Mouse (Mus musculus) heart, postnatal 25 days (tissue): ENCODE results near the gene Krt222. TPM values are rescaled to one million over a fixed set of nuclear protein-coding genes. Genes with fewer than 3 reads are reported as not detected.
A peak's percentile ranks its signal among the peaks of the same experiment; 100 is the strongest.
"Not testable (repeated sequence)": the region's sequence is repeated elsewhere in the genome, so short reads cannot be mapped to it uniquely, and the experiment has no call there.

Experiments used
- DNase-seq: peaks from one replicate; pipeline ENCODE4 v3.0.0; 2022; ENCODE audit warnings: low spot score
- intact Hi-C: fragments of 180-260 bp; cut with DNase I; formaldehyde crosslinking; loops from one replicate; pipeline ENCODE4 v1.15.1; 2025
- total RNA-seq, 2 experiments: library from RNA; stranded (reverse); gene quantifications; 2 replicates each; pipeline ENCODE4 v1.2.3; 2021

Gene Krt222
- 10 to 100 TPM; 32.6 to 39.1 TPM for total RNA-seq

DNA sequence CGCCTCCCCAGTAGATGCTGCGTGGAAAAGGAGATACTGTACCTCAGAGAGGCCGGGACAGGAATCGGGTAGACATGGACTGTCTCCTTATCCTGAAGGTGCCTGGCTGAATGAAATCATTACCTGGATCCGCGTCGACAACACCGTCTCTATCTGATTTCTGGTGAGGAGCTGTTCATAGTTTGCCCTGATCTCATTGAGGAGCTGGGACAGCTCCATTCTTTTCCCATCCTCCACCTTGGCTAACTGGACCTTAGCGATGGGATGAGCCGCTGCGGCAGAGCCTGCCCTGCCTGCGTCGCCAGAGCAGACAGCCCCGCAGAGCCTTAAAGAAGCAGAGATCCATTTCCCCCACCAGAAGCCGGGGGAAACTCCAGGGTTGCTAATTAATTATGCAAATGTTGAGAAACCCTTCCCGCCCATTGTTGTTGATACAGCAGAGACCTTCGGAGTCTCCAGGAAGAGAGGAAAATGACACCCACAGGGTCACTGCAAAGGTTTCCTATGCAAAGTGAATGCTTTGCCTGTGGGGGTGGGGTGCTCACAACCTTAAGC is at the start of gene Krt222:
Gene Krt222, minus strand, starts transcription at position 266 of the 555 bp plus-strand sequence.
- intact Hi-C loops: loop anchor here (5.0 kb wide), 2 partner anchors 42 to 57 kb away; no protein-coding TSS in a partner anchor
- DNase-seq: no peak

DNA sequence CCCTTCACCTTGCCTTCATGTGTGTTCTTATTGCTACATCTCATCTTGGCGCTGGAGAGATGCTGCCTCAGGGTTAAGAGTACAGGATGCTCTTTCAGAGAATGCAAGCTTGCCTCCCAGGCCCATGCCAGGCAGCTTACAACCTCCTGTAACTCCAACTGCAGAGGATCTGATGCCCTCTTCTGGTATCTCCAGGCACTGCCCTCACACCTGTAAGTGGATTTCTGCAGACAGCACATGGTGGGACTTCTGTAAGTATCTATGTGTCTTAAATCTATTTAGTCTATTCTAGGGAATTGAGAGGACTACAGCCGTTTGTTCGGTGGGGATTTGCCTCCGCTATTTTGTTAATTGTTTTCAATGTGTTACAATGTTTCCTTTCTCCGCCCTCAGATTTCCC is 49.0 kb upstream of the Krt222 start:
- no peak for DNase-seq
- intact Hi-C loops: loop anchor here (1.0 to 5.0 kb wide), 3 partner anchors 44 to 104 kb away; no protein-coding TSS in a partner anchor

GRCm38 (mm10) chr11:99284833-99285312 is 41.0 kb upstream of the Krt222 start, which contains the start of gene Krt24:
Krt24 (minus strand) TSS chr11:99285262.
- no peak for DNase-seq
- intact Hi-C loops: no loop called here

GRCm38 (mm10) chr11:99284011-99284410 is 40.1 kb upstream of the Krt222 start:
- intact Hi-C loops: no loop called here
- DNase-seq: no peak

- intact Hi-C loops: no loop called here
- no peak for DNase-seq
Observed at GRCm38 (mm10) chr11:99283334-99283733, 39.4 kb upstream of the Krt222 start.

DNA sequence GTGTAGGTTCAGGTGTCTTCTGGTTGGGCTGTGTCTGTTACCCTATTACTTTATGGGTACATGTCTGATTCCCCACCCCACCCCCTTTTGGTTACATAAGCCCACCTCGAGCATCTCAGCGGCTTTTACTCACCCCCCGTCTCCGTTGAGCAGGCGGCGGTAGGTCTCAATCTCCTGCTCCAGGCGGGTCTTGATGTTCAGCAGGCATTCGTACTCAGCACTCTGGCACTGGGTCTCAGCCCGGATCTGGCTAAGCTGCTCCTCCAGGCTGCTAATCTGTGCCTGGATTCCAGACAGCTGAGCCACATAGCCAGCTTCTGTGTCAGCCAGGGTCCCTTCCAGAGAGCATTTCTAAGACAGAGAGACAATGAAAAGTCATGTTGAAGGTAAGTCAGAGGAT is 37.2 kb upstream of the Krt222 start:
- intact Hi-C loops: no loop called here
- no peak for DNase-seq

DNA sequence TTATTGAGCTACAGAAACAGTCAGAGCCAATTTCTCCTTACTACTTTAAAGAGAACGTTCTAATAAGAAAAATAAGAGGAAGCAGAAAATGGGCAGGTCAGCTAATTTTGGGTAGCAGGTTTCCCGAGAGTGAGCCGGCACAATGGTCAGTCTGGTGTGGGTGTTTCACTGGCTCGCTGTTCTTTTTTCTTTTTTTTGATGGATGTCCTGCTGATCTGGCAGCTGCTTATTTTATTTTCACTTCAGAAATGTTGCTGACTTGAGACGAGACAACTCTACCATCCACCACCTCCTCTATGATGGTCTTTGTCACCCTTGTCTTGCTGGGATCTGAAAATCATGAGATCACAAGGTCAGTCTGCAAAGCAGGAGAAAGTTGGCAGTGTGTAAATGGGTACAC is 36.1 kb upstream of the Krt222 start:
- DNase-seq: no peak
- intact Hi-C loops: no loop called here

- DNase-seq: no peak
- intact Hi-C loops: no loop called here
Observed at GRCm38 (mm10) chr11:99276786-99277185, 32.9 kb upstream of the Krt222 start.

- intact Hi-C loops: no loop called here
- DNase-seq: no peak
Observed at GRCm38 (mm10) chr11:99275624-99276023, 31.7 kb upstream of the Krt222 start.

GRCm38 (mm10) chr11:99272721-99273120 is 28.8 kb upstream of the Krt222 start:
- intact Hi-C loops: no loop called here

DNA sequence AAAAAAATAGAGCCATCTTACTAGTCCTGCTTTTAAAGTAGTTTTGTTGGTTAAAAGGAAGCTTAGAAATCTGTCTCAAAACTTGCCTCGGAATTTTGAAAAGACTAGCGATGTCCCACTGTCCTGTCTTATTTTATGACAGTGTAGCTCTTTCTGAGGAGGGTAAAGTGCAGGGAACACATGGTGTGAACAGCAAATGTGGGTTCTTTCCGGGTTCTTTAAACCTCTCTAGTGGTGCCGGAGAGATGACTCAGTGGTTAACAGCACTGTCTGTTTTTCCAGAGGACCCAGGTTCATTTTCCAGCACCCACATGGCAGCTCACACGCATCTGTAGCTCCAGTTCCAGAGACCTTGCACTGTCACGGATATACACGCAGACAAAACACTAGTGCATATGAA is 25.3 kb upstream of the Krt222 start:
- DNase-seq: no peak
- intact Hi-C loops: no loop called here

More at GRCm38 (mm10) chr11:99272721-99273120, 28.8 kb upstream of the Krt222 start:
- no peak for DNase-seq

DNA sequence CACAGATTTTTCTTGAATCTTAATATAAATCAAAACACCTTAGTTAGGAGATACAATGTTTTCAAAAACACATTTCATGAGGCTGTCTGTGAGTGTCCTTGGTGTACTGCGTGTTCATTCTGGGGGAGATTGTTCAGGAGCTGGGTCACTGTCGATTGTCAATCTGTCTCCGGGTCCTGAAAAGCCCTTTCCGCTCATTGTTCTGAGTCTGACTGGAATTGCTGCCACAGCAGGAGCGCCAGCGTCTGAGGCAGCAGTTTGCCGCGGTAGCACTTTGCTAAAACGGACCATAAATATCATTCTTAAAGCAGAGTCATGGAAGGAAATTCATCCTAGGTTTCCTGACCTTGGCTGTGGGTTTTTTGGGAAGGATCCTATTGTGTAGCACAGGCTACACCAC is 21.9 kb upstream of the Krt222 start:
- DNase-seq: no peak

GRCm38 (mm10) chr11:99265220-99265619 is 21.3 kb upstream of the Krt222 start:
- intact Hi-C loops: no loop called here
- peak; percentile 13 for DNase-seq

More for the DNA sequence above, 21.9 kb upstream of the Krt222 start:
- intact Hi-C loops: no loop called here

DNA sequence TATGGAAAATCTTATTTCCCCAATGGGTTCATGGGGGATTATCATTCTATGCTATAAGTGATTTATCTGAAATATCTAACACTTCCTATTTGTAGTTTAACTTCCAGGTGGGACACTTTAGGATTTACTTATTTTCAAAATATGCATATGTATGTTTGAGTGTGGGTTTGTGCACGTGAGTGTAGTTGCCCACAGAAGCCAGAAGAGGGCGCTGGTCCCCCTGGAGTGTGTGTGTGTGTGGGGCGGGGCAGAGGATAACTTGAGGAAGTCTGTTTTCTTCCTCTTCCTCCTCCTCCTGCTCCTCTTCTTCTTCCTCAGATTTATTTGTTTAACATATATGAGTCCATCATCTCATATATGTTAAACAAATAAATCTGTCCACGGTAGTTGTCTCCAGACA is 12.3 kb upstream of the Krt222 start:
- intact Hi-C loops: no loop called here

DNA sequence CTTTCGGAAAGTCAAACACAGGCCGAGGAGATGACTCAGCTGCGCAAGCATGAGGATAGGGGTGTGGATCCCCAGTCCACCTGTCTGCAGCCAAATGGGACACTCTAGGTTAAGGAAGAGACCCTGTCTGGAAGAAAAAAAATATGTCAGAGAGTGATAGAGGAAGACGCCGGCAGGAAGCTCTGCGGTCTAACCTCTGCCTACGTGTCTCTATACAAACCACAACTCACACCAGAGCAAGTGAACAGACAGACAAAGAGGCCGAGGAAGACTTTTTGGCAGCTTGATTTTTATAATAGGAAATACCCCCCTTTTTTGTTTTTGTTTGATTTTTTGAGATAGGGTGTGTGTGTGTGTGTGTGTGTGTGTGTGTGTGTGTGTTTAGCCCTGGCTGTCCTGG is 11.4 kb upstream of the Krt222 start:
- intact Hi-C loops: no loop called here
- no peak for DNase-seq

More for the DNA sequence above, 12.3 kb upstream of the Krt222 start:
- no peak for DNase-seq

- intact Hi-C loops: no loop called here
- DNase-seq: no peak
Observed at GRCm38 (mm10) chr11:99253893-99254292, 10.0 kb upstream of the Krt222 start.

DNA sequence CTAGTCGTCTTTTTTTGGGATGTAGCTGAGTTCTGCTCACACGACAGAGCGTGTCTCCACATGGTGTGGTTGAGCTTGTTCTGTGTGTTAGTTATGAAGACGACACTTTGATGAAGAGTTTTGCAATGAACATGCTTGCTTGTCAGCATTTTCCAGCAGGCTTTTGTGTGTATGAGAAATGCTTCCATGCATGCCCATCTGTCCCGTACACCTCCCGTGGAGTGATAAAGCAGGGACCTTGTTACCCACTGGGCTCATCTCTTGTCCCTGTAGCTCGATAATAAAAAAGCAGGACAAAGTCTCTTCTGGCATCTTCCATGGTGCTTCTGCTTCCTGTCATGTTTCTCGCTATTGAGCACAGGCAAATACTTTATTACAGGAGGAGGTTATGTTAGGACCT is 8.8 kb upstream of the Krt222 start:
- intact Hi-C loops: no loop called here
- DNase-seq: no peak

GRCm38 (mm10) chr11:99250666-99251065 is 6.8 kb upstream of the Krt222 start:
- no peak for DNase-seq
- intact Hi-C loops: no loop called here

GRCm38 (mm10) chr11:99250241-99250640 is 6.4 kb upstream of the Krt222 start:
- DNase-seq: no peak
- intact Hi-C loops: no loop called here

DNA sequence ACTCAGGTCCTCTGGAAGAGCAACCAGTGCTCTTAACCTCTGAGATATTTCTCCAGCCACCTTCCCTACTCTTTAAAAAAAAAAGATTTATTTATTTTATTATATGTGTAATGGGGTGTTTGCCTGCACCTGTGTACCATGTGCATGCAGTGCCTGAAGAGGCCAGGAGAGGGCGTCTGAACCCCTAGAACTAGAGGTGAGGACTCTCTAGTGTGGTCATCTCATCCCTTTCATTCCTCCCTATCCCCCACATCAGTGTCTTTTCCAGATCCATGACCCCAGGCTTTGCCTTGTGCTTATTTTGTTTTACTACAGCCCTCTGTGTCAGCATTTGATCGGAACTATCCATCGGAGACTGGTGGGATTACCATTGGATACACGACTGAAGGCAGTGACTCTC is 5.2 kb upstream of the Krt222 start:
- intact Hi-C loops: loop anchor here (2.0 kb wide), 1 partner anchor 44 kb away; no protein-coding TSS in a partner anchor
- no peak for DNase-seq

DNA sequence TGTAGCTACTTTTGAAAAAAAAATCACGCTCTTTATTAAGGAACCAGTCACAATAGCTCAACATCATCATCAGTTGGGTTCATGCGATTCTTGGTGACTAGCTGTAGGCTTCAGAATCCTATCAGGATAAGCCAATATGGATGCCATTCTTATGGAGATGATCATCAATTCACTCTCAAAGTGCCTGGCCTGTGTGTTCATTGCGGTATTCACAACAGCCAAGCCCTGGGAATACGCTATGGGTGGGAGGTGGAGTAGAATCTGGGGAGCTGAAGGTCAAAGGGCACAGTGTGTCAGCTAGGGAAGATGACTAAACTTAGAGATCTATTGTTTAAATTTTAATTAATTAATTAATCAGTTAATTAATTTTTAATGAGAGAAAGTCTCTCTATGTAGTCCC is 4.0 kb upstream of the Krt222 start:
- intact Hi-C loops: loop anchor here (2.0 kb wide), 1 partner anchor 45 kb away; no protein-coding TSS in a partner anchor
- no peak for DNase-seq

GRCm38 (mm10) chr11:99244519-99244918 is 634 bp upstream of the Krt222 start:
- intact Hi-C loops: loop anchor here (5.0 kb wide), 2 partner anchors 42 to 57 kb away; no protein-coding TSS in a partner anchor
- DNase-seq: not testable (repeated sequence)
